Mouse (Mus musculus) embryo, embryonic 10 days (tissue): ENCODE data around the gene Meis2.

Experiments
- DNase-seq: peaks from one replicate; pipeline ENCODE4 v3.0.0-alpha.2; 2015; ENCODE audit warnings: low spot score

The Meis2 gene

DNA sequence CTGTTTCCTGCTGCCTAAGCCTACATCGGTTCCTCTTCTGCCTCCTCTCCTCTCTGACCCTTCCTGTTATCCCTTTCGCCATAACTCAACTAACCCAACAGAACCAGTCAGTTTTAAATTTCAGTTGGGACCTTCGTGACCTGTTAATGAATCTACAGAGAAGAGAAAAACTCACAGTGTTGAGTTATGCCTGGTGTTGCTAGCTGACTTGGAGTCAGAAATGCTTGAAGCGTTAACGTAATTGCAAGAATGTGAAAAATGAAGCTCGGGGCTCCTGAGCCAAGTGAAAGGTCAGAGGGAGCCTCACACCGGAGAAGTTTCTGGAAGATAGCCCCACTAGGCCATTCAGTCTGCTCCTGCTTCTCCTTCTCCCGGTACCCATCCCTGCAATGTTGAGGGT, 18.3 kb downstream of the Meis2 start:
- peak; percentile 43 for DNase-seq

DNA sequence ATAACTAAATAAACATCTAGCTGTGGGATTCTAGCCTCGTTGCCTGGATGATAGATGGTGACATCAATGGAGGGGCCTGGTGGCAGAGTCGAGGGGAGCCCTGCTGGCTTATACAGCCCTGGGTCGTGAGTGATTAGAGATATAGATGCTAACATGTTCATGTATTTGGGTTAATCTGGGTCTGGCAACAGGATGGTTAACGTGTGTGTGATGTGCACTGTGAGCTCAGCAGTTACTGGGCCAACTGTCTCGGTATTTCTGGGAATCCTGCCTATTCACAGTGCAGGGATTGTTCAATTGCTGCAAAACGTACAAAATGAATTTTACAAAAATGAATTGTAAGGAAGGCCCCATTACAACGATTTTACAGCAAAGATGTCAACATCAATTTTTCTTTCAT, 20.6 kb downstream of the Meis2 start:
- no peak for DNase-seq

DNA sequence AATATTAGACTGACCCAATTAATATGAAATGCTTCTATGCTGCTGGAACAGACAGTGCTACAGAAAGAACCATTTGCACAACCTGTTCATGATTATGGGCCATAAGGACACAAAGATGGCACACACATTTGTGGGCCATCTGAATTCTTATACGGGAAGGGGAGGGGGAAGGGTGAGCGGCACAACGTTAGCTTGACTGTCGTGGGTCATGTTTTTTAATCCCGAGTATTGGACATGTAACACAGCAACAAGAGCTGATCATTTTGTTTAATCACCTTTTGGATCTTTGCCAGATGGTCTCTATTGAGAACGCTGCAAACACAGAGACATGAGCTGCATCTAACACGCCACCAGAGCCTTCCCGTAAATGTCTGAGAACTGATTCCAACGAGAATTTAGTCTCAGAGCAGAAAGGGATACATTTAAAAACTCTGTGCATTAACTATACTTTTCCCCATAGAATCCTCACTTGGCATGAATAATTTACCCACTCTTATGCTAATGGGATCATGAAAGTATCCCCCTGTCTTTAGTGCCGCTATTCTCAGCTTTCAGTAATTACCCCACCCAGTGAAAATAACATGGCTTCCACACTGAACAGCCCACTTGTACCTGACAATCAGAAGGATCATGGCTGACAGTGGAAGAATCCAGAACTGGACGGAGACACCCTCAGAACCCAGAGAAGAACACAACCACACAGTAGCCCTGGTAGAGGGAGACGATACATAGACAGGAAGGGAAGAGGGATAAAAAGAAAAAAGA, 22.5 kb downstream of the Meis2 start:
- no peak for DNase-seq

DNA sequence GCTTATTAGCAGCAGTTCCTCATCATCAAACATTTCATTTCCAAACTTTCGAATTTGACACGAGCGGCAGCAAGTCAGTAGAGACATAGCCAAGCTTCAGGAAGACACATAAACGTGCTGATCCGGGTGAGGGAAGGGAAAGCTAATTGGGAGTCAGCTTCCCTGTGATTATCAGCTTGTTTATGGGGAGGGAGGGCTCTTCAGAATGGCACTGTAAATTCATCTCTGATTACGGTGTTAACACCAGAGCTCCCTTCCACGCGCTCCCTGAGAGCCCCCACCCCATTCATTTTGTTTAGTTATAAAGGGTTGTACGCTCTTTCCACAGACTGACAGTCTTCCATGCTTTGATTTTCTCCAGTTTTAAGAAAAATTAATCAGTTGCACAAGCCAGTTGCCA, 23.2 kb downstream of the Meis2 start:
- no peak for DNase-seq

DNA sequence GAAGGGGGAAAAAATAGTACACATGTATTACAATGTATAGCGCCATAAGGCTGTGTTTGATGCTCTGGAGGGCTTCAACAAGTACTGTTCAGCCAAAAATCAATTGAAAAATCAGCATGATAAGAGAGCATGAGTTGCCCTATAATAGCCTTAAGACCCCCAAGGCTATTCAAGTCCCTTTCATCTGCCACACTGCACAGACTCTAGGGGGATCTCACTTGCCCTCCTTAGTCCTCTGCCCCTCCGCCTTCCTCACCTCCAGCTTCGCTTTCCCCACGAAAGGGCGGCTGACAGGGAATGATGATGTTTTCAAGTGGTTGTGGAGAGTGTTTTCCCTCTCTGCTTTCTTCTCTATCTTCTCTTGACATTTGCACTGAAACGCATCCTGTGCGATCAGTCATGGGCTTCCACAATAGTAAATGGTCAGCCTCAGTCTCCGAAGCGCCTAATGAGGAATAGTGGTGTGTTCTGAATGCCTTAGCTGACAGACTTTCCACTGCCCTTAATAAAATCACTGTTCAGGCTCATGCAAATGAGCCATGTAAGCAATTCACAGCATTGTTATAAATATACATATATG, 23.9 kb downstream of the Meis2 start:
- DNase-seq: no peak

DNA sequence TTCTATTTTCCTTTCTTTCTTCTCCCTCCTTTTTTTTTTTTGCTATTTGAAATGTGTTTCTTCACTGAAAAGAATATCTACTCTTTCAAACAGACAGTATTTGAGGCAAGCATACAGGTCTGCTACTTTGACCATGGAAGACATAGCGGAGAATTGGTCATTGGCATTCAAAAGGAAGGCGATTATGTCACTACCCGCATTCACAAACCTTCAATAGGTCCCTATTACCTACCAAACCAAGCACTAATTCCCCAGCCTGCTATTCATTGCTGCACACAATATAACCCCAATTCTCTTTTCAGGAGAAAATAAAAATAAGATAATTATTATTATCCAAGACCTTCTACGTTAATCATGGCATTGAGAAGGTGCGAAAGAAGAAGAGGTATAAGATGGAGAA, 30.3 kb downstream of the Meis2 start:
- no peak for DNase-seq

DNA sequence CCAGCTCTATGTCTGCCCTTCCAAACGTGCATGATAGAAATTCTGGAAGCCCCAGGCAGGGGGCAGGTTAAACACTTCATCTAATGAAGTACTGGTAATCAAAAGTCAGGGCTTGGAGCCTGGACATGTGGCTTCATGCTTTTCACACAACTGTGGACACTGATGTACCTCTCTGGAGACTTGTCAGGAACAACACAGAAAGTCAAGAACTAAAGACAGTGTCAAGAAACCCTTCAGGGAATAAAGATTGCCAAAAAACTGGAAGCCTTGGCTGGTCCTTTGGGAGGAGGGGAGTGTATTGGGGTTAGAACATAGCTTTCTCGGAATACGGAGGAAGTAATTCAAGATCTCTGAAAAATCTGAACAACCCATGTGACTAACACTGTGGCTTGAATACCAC, 37.5 kb downstream of the Meis2 start:
- no peak for DNase-seq

DNA sequence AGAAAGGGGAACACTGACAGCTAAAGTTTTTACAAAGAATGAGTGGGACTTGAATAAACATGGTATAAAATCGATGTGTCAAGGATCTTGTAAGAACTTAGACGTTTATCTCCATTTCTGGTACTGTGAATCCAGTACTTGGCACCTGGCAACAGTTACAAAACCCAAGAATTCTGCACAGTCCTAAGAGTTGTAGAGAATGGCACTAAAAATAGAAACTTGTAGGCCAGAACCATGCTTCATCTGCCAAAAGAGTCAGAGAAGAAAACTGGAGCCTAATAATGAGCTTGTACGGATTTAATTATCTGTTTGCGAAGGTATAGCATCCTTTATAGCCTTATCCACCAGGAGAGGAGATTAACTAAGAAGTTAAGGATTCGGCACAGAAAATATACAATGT, 42.8 kb downstream of the Meis2 start:
- DNase-seq: no peak

DNA sequence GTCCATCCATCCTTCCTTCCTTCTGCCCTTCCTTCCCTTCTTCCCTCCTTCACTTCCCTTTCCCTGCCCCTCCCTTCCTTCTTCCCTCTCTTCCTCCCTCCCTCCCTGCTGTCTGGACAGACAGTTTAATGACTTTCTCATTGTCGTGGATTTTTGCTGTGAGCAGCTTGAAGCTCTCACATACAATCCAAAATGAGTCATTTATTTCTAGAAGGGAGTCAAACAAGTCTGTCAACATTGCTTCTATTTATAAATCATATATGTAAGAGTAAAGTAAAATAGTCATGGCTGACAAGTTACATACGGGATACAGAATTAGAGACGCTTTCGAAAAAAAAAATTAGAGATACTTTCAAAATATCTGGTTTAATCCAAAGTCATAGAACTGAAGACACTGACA, 43.7 kb downstream of the Meis2 start:
- DNase-seq: no peak

DNA sequence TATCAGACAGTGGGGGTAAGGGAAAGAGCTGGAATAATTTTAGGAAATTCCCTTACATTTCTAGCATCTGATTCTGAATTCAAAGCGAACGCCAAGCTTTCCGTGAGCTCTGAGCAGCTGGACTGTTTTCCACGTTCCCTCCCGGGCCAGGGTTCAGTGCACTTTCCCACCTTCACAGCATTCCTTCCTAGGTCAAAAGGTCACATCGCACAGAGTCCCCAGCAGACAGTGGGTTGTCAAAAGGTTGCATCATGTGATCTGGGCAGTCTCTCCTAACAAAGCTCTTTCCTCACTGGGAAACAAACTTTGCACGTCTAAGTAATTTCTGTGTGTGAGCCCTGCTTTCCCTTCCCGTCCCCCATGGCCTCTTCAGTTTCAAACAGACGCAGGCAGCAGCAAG, 44.6 kb downstream of the Meis2 start:
- DNase-seq: peak; percentile 89

DNA sequence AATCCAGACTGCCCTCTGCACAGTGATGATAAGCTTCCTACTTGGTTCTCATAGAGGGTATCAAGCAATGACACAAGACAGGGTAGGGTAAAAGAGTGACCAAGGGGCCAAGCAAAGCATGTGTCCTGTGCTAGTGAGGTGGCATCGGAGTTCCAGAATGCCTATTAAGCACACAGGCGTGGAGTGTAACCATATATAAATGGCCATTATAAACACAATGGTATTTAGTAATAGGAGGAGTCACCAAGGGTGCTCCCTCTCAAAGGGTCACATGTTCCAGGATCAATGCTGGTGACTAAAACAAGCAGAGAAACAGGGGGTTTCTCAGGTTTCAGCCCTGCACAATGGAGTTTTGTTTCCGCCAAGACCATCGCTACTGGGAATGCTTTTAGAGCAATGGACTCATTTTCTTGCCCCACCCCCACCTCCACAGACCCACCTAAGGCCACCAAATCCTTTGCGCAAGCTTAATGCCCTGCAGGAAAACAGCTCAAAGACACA, 45.1 kb downstream of the Meis2 start:
- peak; percentile 68 for DNase-seq

DNA sequence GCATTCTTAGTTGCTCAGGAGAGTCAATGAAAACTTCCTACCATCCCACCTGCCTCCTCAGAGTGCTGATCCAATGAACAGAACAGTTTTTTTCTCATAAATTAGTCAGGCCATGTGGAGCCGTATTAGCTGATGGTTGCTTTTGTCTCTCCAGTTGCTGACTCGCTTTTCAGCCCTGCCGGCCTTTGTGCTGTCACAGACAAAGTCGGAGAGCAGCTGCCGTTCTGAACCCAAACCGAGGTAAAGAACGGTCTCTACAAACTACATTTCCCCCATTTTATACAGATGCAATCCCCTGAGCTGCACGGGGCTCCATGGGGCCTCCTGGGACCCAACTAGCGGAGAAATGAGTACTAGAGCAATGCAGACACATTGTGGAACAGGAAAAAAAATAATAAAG, 45.7 kb downstream of the Meis2 start:
- peak; percentile 70 for DNase-seq

DNA sequence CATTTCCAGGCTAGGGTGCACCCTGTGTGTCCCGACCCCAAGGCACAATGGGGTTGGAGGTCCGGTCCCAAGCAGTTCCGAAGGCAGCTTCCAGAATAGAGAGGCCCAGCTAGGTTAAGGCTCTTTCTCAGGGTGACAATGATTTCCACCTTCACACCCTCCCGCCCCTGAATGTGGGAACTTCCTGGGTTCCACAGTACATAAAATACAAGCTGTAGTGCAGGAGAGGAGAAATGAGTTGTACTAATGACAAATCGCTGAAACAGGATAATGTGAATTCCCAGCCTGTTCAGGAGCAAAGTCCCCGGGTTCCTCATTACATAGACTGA, 46.2 kb downstream of the Meis2 start:
- DNase-seq: no peak

DNA sequence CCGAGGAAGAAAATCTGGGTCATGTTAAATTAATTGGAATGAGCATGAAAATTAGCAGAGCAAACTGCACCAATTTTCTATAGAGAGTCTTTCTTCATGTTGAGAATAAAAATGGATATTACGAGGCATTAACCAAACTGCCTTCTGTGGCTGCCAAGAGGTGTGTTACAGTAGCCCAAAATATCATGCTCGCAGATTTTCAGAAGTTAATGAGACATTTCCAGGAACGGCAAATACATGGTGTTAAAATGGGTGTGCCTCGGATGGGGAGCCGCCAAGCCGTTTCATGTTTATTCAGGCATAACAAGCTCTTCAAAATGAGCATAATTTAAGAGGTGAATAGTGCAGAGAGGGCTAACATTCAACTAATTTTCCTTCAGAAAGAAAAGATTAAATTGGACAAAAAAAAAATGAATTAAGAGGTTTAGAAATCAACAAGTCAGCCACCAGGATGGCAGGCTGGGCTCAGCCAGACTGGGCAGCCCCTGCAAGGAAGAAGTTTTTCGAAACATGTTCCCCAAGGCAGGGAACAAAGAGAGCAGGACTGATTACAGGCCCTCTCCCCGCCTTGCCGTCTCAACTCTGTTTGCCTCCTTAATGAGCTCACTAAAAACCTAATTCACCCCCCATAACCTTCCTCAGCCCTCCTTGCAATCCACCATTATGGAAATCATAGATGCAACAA, 46.7 kb downstream of the Meis2 start:
- peak; percentile 39 for DNase-seq

DNA sequence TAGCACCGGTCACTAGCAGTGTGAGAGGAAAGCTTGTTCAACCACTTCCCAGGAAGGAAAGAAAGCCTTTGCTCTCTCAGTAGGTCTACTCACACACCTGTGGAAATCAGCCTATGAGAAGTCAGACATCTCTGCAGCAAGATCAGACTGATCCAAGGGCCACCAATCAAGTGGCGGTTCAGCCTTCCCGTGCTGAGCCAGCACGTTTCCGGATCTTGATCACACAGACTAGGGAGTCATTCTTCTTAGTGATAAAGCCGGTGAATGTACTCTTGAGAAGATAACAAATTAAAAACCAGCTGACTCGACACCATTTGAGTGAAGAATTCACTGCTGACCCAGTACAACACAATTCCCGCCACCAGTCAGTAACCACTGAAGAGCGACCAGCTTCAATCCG, 50.1 kb downstream of the Meis2 start:
- DNase-seq: no peak

DNA sequence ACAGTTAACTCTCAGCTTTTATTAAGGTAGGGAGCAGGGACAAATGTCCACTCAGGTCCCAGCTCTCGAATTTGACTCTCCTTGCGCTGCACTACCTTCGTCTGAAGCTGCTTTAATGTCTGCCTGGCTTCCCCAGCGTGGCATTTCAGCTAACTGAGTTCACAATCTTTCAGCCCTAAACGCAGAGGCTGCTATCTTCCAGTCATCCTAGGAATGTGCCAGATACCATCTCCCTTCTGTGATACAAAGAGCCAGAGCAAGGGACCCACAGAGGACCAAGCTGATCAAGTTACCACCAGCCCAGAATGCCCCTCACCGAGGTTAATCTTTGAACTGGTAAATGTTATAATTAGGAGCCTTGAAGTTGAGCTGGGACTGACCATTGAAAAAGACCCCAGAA, 55.2 kb downstream of the Meis2 start:
- DNase-seq: peak; percentile 68

DNA sequence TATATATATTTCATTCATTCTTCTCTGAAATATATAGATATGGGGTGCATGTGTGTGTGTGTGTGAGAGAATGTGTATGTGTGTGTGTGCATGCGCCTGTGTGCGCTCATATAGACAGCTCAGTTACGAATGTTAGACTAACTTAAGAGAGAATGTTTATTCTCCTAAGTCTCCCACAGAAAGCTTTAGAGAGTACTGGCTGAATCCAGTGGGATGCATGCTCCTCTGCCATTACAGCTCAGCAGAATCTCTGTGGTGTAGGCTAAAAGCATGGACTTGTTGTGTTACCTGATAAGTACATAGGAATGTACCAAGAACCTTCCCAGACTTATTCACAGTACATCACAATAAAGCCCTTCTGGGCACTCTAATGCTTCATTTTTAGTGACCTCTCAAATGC, 55.6 kb downstream of the Meis2 start:
- DNase-seq: no peak

DNA sequence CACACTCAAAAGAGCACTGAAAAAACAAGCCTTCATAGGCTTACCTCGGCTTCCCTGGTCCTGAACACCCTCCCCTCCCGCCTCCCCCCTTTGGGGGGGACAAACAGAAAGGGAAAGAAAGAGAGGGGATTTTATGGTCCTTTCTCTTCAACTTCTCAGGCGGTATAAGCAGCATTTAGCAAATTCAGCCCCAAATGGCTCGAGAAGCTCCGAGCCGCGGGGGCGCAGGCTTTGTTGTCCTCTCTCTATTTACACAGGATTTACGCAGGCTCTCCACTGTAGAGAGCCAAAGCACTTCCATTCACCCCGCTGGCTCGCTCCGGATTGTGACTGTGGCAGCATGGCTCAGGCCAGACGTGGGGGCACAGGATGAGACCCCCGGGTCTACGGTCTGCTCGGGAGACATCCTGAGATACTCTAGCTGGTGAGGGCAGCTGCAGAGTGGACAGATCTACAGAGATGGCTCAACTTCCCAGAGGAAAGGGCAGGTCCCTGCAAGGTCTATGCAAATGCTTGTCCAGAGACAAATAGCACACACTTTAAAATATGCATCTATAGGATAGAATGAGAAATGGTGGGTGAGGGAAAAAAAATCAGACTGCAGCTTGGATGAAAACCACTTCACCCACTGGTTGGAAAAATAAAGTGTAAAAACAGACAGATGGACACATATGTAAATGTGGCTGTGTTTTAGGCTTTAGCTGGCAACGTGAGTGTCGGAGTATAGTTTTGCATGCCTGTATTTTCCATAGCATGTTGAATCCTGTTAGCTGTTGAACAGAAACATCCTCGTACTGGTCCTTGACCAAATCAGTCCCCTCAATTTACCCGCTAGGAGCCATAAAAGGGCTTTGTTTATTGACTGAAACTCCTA, 56.3 kb downstream of the Meis2 start:
- DNase-seq: peak; percentile 68

DNA sequence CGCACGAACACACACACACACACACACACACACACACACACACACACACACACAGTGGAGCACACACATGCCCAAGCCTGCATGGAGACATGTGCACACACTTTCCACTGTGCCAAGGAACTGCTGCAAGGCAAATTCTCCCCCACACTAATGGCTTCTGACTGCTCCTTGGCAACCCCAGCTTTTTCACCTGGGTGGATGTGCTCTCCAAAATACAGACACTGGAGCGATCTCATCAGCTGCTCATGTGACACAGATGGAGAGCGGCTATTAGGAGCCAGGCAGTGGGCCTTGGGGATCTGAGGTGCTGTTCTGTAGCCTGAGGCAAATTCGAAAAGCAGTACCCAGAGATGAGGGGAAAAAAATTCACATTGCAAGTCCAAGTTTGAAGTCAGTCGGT, 63.3 kb downstream of the Meis2 start:
- DNase-seq: no peak

DNA sequence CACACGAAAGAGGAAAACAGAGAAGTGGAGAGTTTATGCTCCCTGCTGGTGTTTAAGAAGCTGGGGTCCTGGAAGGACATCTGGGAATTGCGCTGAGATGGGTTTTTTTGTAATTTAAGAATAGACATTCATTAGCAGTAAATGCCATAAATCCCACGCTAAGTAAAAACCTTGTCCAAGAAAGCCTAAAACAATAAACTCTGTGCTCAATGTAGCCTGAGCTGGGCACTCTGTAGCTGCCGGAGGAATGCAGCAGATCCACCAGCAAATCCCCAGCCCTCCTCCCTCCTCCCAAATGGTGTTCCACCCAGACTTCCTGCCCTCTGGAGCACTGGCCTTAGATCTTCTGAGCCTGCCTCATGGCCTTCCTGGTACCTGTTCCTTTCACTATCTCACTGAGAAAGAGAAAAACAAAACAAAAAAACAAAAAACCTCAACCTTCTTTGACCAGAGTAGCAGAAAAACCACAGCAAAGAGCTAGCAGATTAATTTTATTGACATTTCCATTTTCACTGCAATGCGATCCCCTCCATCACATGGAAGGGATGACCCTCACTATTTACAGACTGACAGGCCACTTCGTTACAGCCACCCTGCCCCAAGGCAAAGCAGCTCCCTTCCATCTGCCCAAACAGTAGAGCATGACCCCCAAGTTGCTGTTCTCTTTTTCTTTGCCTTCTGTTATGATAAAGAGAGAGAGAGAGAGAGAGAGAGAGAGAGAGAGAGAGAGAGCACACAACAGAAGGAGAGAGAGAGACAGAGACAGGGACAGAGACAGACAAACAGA, 64.1 kb downstream of the Meis2 start:
- peak; percentile 39 for DNase-seq

DNA sequence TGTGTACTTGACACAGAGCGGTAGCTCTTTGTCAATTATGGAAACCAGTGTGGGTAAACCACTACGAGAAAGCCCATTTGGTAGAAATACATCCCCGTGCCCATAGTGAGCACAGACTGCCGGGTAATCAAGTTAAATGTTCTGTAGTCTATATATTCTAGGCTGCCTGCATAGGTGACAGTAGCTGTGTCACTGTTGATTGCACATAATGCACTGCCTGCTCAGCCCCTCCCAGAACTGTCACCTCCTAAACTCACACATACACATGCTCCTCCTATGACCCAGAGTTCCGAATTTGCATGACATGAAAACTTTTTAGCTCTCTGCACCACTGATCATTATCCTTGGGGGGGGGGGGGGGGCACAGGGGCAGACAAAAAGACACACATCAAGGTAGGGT, 65.1 kb downstream of the Meis2 start:
- no peak for DNase-seq

DNA sequence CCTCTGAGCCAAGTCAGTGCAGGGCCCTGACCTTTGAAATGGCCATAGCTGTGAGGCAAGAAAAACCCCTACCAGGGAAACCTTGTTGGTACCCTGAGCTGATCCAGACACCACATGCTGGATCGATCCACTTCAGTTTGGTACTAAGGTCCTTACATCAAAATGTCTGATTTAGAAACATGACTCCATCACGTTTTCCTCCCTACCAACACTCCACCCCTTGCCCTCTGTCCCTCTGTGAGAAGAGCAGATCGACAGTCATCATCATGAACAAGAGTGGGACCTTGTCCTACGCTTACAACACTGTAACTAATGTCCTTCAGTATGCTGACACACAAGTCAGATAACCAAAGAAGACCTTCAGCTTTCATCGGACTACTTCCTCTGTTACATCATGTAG, 66.8 kb downstream of the Meis2 start:
- no peak for DNase-seq
